Comparison of ENCODE assay signal across 8 mouse cellular contexts in genomic region chrX:10991871-10992210, GRCm38 (mm10).
DNase-seq lines count a peak whose midpoint lies in the region; ATAC-seq and TF ChIP-seq lines count a peak whose summit lies in the region.
"Had no signal": no experiment of that assay in that cellular context is flagged by ENCODE, and none has a peak within 500 bp of the region (broad histone marks: within the 10 kb centered on the region; RNA-seq: fewer than 3 reads in every experiment).

No protein-coding gene starts in this region.

- no peak for DNase-seq in left cerebral cortex, adult 2 months (ENCODE audit: extremely low spot score in 1 of 2, low spot score in 2 of 2)
- DNase-seq in left cerebral cortex, postnatal 36 days (ENCODE audit: low spot score in 2 of 2): no peak
- peak; percentile 31 for DNase-seq in midbrain, postnatal 0 days (ENCODE audit: low spot score)
- no peak for DNase-seq in cerebellum, adult 18-20 months

- no peak for TF ChIP-seq CTCF in left cerebral cortex, adult 2 months (IDR thresholded peaks at IDR 0.05)
- TF ChIP-seq CTCF in midbrain, postnatal 0 days (IDR thresholded peaks at IDR 0.05): no peak

- H3K36me3 ChIP-seq in forebrain, embryonic 12.5 days (replicated peaks): no peaks in the 10 kb centered on the region
- no peaks in the 10 kb centered on the region for H3K36me3 ChIP-seq in intestine, embryonic 16.5 days (ENCODE audit: control insufficient read depth, insufficient read depth, low read length)
- H3K36me3 ChIP-seq in midbrain, postnatal 0 days (ENCODE audit: insufficient read depth, low read length): no peaks in the 10 kb centered on the region

- peaks cover 23% of the 10 kb centered on the region for H3K4me1 ChIP-seq in forebrain, embryonic 12.5 days
- H3K4me1 ChIP-seq in intestine, embryonic 16.5 days (ENCODE audit: control insufficient read depth, insufficient read depth, low read length): 0 out of 2 replicates have a peak, but pooled peaks cover 5% of the 10 kb centered on the region
- H3K4me1 ChIP-seq in midbrain, postnatal 0 days (ENCODE audit: insufficient read depth, low read length): no peaks in the 10 kb centered on the region

- no peak; the same call in none of the 2 replicates for ATAC-seq in forebrain, embryonic 12.5 days (ENCODE audit: low FRiP score)
- no peak for ATAC-seq in intestine, embryonic 16.5 days
- peak; percentile 55; the same call in 1 of the 2 replicates for ATAC-seq in midbrain, postnatal 0 days (ENCODE audit: low FRiP score)
- ATAC-seq in activated CD4-positive, CD25-positive, alpha-beta regulatory T cell, adult 4 months: no peak

- H3K9ac ChIP-seq in forebrain, embryonic 12.5 days: no peak overlapping the region
- H3K9ac ChIP-seq in intestine, embryonic 16.5 days (ENCODE audit: low read depth, low read length): 0 out of 2 replicates have a peak overlapping the region, but pooled peaks have one; percentile 37
- no peak overlapping the region for H3K9ac ChIP-seq in midbrain, postnatal 0 days (replicated peaks; ENCODE audit: low read length, poor library complexity, severe bottlenecking)

- H3K9me3 ChIP-seq in forebrain, embryonic 12.5 days: no peaks in the 10 kb centered on the region
- no peaks in the 10 kb centered on the region for H3K9me3 ChIP-seq in intestine, embryonic 16.5 days (ENCODE audit: control insufficient read depth, low read length)
- no peaks in the 10 kb centered on the region for H3K9me3 ChIP-seq in midbrain, postnatal 0 days (ENCODE audit: low read length)

- H3K27me3 ChIP-seq in forebrain, embryonic 12.5 days: peaks cover 5% of the 10 kb centered on the region; the same call in 1 of the 2 replicates
- no peaks in the 10 kb centered on the region for H3K27me3 ChIP-seq in intestine, embryonic 16.5 days (replicated peaks; ENCODE audit: control insufficient read depth, insufficient read depth, low read length)
- H3K27me3 ChIP-seq in midbrain, postnatal 0 days (ENCODE audit: insufficient read depth, low read length): no peaks in the 10 kb centered on the region

- H3K27ac ChIP-seq in left cerebral cortex, adult 2 months: peak overlapping the region; percentile 22; the same call in 1 of the 2 replicates
- peak overlapping the region; percentile 93 for H3K27ac ChIP-seq in forebrain, embryonic 12.5 days
- H3K27ac ChIP-seq in intestine, embryonic 16.5 days (ENCODE audit: low read length): no peak overlapping the region
- peak overlapping the region; percentile 71 for H3K27ac ChIP-seq in midbrain, postnatal 0 days (ENCODE audit: low read depth, low read length)
- H3K27ac ChIP-seq: macrophage had no signal

- peak overlapping the region; percentile 9; the same call in 1 of the 2 replicates for H3K4me3 ChIP-seq in left cerebral cortex, adult 2 months
- H3K4me3 ChIP-seq in forebrain, embryonic 12.5 days (replicated peaks): no peak overlapping the region
- H3K4me3 ChIP-seq in intestine, embryonic 16.5 days (ENCODE audit: low read length): no peak overlapping the region
- no peak overlapping the region for H3K4me3 ChIP-seq in midbrain, postnatal 0 days (ENCODE audit: low read depth, low read length)

- 28% methylated on average over 6 of the region's 6 CpGs for WGBS in forebrain, embryonic 12.5 days
- 38% methylated on average over 6 of the region's 6 CpGs for WGBS in intestine, embryonic 16.5 days
- WGBS in midbrain, postnatal 0 days: 36% methylated on average over 6 of the region's 6 CpGs

- H3K4me2 ChIP-seq in forebrain, embryonic 12.5 days: peak overlapping the region; percentile 45
- H3K4me2 ChIP-seq in intestine, embryonic 16.5 days (ENCODE audit: low read depth, low read length): 0 out of 2 replicates have a peak overlapping the region, but pooled peaks have one; percentile 37
- peak overlapping the region; percentile 29; the same call in 1 of the 2 replicates for H3K4me2 ChIP-seq in midbrain, postnatal 0 days (ENCODE audit: low read depth, low read length, poor library complexity, severe bottlenecking)

- intact Hi-C loops in left cerebral cortex, adult 2 months (cut with DNase I): loop anchor here (2.0 to 5.0 kb wide), 2 partner anchors 95 to 273 kb away; no protein-coding TSS in a partner anchor
- intact Hi-C loops in left cerebral cortex, postnatal 36 days (cut with DNase I): loop anchor here (10.0 kb wide), 1 partner anchor 277 kb away; the partner anchor contains the start of gene Mid1ip1
